Mouse (Mus musculus) heart, embryonic 12.5 days (tissue): ENCODE measurements around the gene Flrt1. TPM values are rescaled to one million over a fixed set of nuclear protein-coding genes. Genes with fewer than 3 reads are reported as not detected.

Source experiments
- ATAC-seq: fragments of 200-750 bp; cut with Nextera tagmentation; 2 replicates; pipeline ENCODE4 v1.8.0; 2017; ENCODE audit warnings: moderate TSS enrichment, moderate library complexity; ENCODE audit not compliant: insufficient number of reproducible peaks, low FRiP score
- H3K27ac ChIP-seq: fragments of 300-500 bp; sonication (generic); 2 replicates; pipeline ENCODE4 v1.5.1; 2016; ENCODE audit warnings: mild to moderate bottlenecking, moderate library complexity; ENCODE audit not compliant: poor library complexity, severe bottlenecking
- H3K27me3 ChIP-seq: fragments of 300-500 bp; sonication (generic); replicated peaks from 2 replicates; pipeline ENCODE4 v1.6.1; 2016; ENCODE audit warnings: mild to moderate bottlenecking, moderate library complexity
- H3K36me3 ChIP-seq: fragments of 300-500 bp; sonication (generic); 2 replicates; pipeline ENCODE4 v1.6.1; 2016; ENCODE audit warnings: mild to moderate bottlenecking, moderate library complexity
- H3K4me1 ChIP-seq: fragments of 300-500 bp; sonication (generic); replicated peaks from 2 replicates; pipeline ENCODE4 v1.6.1; 2016; ENCODE audit warnings: mild to moderate bottlenecking
- H3K4me2 ChIP-seq: fragments of 300-500 bp; sonication (generic); 2 replicates; pipeline ENCODE4 v1.6.1; 2016; ENCODE audit warnings: mild to moderate bottlenecking, moderate library complexity
- H3K4me3 ChIP-seq: fragments of 300-500 bp; sonication (generic); 2 replicates; pipeline ENCODE4 v1.5.1; 2016; ENCODE audit warnings: mild to moderate bottlenecking
- H3K9ac ChIP-seq: fragments of 300-500 bp; sonication (generic); 2 replicates; pipeline ENCODE4 v1.6.1; 2016; ENCODE audit warnings: mild to moderate bottlenecking, moderate library complexity
- H3K9me3 ChIP-seq: fragments of 300-500 bp; sonication (generic); replicated peaks from 2 replicates; pipeline ENCODE4 v1.6.1; 2016; ENCODE audit warnings: mild to moderate bottlenecking, moderate library complexity
- WGBS: fragments of 180-500 bp; shearing (Covaris S2); methylation state at CpG from one replicate; pipeline ENCODE4 v1.1.7; 2016; 5-methylcytosine and 5-hydroxymethylcytosine counted together
- polyA plus RNA-seq: library from polyadenylated mRNA; unstranded; fragments of >200 nt; fragmentation: Nextera tagmentation; extraction: Ambion mirVana; gene quantifications from 2 replicates; pipeline ENCODE4 v1.2.1, GENCODE M21; 2016

Gene Flrt1
- polyA plus RNA-seq, 1 experiment from 2014 or later: 0.87 TPM

DNA sequence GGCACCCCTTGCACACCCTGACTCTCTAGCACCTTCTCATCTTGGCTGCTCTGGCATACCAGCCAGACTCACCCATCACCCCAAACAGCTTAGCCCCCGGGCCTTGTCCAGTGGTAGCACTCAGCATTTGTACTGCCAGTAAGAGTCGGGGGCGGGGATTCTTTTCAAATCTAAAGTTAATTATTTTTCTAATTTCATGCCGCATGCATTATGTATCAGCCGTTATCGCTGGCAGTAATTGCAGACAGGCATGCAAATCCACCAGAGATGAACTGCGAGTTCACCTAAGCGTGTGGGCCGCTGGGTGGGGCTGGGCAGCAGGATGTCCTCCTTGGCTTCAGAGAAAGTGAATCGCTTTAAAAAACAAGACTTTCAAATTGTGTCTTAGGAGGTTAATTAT is 3.5 kb downstream of the Flrt1 start:
- no peak overlapping the region for H3K27ac ChIP-seq
- H3K9me3 ChIP-seq: no peaks in the 10 kb centered on the region
- H3K4me1 ChIP-seq: peaks cover 23% of the 10 kb centered on the region
- peaks cover 23% of the 10 kb centered on the region for H3K27me3 ChIP-seq
- H3K36me3 ChIP-seq: no peaks in the 10 kb centered on the region
- H3K4me2 ChIP-seq: no peak overlapping the region
- H3K9ac ChIP-seq: no peak overlapping the region
- no peak overlapping the region for H3K4me3 ChIP-seq
- ATAC-seq: no peak
- WGBS: 85% methylated on average over 10 of the region's 10 CpGs

- Histone ChIP-seq H3K9me3 (no peaks in the 10 kb centered on the region), H3K4me1 (peaks cover 17% of the 10 kb centered on the region), H3K4me3 (no peak overlapping the region), H3K36me3 (no peaks in the 10 kb centered on the region), H3K4me2 (no peak overlapping the region), H3K27ac (no peak overlapping the region), H3K27me3 (peaks cover 41% of the 10 kb centered on the region), H3K9ac (no peak overlapping the region)
- 81% methylated on average over 3 of the region's 3 CpGs for WGBS
- no peak for ATAC-seq
Measured at GRCm38 (mm10) chr19:7099620-7100155, 5.8 kb downstream of the Flrt1 start.

- no peak overlapping the region for H3K4me2 ChIP-seq
- 81% methylated on average over 5 of the region's 5 CpGs for WGBS
- no peaks in the 10 kb centered on the region for H3K36me3 ChIP-seq
- H3K27ac ChIP-seq: no peak overlapping the region
- peaks cover 14% of the 10 kb centered on the region for H3K4me1 ChIP-seq
- no peak overlapping the region for H3K4me3 ChIP-seq
- peaks cover 69% of the 10 kb centered on the region for H3K27me3 ChIP-seq
- no peak overlapping the region for H3K9ac ChIP-seq
- no peaks in the 10 kb centered on the region for H3K9me3 ChIP-seq
- ATAC-seq: no peak
Measured at GRCm38 (mm10) chr19:7092756-7093155, 12.8 kb downstream of the Flrt1 start.

DNA sequence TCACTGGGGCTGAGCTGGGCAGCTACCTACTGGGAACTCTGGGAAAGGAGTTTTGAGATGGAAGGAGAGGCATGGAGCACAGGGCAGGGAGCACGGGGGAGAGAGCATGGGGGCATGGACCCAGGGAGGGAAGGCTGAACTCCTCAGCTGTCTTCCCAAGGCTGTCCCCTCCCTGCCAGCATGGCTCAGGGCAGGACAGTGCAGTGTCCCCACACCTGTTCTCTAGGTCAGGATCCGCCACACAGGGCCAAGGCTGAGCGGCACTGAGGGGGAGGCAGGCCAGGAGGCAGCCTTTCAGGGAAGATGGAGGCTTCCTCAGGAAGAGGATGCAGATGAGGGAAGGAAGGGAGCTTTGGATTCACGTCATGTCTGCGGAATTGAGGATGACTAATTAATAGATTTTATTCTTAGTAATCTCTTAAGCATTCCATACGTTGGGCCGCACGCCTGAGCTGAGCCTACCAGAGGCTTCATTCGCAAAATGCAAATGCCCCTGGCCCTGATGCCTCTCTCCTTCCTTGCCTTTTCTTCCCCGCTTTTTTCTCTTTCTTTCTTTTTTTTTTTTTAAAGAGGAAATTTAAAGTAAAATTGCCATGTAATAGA is 14.0 kb downstream of the Flrt1 start:
- peak; percentile 40; the same call in 1 of the 2 replicates for ATAC-seq
- H3K27ac ChIP-seq: no peak overlapping the region
- no peak overlapping the region for H3K4me3 ChIP-seq

DNA sequence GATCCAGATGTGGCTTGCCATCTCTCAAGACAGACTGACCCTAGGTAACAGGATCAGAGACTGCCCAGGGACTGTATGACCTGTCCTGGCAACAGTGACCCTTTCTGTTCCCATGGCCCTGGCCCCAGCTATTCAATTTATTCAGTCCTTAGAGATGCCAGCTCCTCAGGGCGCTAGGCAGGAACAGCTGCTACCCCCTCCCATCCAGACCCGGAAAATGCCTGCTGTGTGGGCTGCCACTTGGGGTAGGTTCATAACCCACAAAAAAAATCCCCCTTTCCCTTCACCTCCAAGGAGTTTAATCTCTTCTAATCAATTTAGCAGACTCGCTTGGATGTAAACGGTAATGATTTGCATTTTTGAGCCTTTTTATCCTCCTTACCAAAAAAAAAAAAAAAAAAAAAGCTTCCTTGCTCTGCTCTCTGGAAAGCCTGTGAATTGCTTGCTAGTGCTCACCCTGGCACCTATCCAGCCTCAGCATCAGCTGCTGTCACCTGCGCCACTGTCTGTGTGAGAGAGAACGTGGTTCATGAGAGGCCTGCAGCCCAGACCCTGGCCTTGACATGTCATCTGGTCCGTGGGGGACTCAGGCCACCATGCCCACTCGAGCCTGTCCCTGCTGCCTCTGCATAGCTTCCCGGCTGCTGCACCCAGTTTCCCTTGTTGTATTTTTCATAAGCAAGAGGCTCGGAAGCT is 15.0 kb downstream of the Flrt1 start:
- Histone ChIP-seq H3K4me2 (no peak overlapping the region), H3K4me3 (no peak overlapping the region), H3K9me3 (no peaks in the 10 kb centered on the region), H3K27ac (0 out of 2 replicates have a peak overlapping the region, but pooled peaks have one; percentile 4), H3K9ac (no peak overlapping the region), H3K4me1 (peaks cover 14% of the 10 kb centered on the region), H3K36me3 (no peaks in the 10 kb centered on the region), H3K27me3 (peaks cover 69% of the 10 kb centered on the region)
- 38% methylated on average over 10 of the region's 10 CpGs for WGBS
- no peak for ATAC-seq

More for the DNA sequence above, 14.0 kb downstream of the Flrt1 start:
- Histone ChIP-seq H3K4me2 (no peak overlapping the region), H3K27me3 (peaks cover 69% of the 10 kb centered on the region), H3K9ac (no peak overlapping the region), H3K4me1 (peaks cover 14% of the 10 kb centered on the region), H3K9me3 (no peaks in the 10 kb centered on the region), H3K36me3 (no peaks in the 10 kb centered on the region)
- 64% methylated on average over 10 of the region's 10 CpGs for WGBS

DNA sequence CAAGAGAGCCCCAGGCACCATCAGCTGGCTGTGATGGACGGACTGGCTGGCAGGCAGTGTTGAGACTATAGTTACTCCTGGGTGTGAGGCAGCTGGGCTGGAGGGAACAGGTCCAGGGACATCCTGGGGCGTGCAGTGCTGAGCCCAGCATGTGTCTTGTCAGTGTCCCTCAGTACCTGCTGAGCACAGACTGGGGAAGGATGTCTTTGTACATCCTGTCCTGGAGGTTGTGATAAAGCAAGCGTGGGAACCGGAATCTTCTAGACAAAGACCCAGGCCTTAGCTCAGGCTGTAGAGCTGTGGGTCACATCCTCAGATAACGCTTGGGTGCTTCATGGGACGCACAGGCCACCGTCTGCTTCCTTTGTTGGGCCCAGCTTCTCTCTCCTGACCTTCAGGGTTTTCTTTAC is 15.7 kb downstream of the Flrt1 start:
- H3K4me3 ChIP-seq: no peak overlapping the region
- H3K9me3 ChIP-seq: no peaks in the 10 kb centered on the region
- no peaks in the 10 kb centered on the region for H3K36me3 ChIP-seq
- H3K4me2 ChIP-seq: no peak overlapping the region
- H3K9ac ChIP-seq: no peak overlapping the region
- 49% methylated on average over 7 of the region's 7 CpGs for WGBS
- ATAC-seq: peak; percentile 30; the same call in 1 of the 2 replicates
- peaks cover 68% of the 10 kb centered on the region for H3K27me3 ChIP-seq
- 0 out of 2 replicates have a peak overlapping the region, but pooled peaks have one; percentile 4 for H3K27ac ChIP-seq
- peaks cover 15% of the 10 kb centered on the region for H3K4me1 ChIP-seq

DNA sequence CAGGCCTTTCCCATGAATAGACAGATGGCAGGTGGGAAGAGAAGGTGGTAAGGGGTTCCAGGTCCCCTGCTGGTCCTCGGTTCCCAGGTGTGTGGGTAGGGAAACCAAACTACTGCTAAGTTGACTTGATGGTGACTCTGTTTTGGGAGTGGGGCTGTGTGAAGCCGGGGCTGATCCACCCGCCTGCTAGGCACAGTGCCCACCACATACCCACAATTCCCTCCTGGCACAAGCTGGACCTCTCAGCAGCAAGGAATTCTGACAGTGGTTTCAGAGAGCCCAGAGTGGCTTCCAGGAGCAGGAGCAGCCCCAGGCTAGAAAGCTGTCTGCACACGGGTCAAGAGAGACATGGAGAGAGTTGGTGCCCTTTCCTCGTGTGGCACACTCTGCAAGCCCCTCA is 16.5 kb downstream of the Flrt1 start:
- Histone ChIP-seq H3K4me1 (peaks cover 16% of the 10 kb centered on the region), H3K4me3 (no peak overlapping the region), H3K9ac (no peak overlapping the region), H3K27ac (no peak overlapping the region), H3K9me3 (no peaks in the 10 kb centered on the region), H3K4me2 (no peak overlapping the region), H3K36me3 (no peaks in the 10 kb centered on the region), H3K27me3 (peaks cover 76% of the 10 kb centered on the region)
- 61% methylated on average over 5 of the region's 5 CpGs for WGBS
- ATAC-seq: no peak; the same call in 1 of the 2 replicates

DNA sequence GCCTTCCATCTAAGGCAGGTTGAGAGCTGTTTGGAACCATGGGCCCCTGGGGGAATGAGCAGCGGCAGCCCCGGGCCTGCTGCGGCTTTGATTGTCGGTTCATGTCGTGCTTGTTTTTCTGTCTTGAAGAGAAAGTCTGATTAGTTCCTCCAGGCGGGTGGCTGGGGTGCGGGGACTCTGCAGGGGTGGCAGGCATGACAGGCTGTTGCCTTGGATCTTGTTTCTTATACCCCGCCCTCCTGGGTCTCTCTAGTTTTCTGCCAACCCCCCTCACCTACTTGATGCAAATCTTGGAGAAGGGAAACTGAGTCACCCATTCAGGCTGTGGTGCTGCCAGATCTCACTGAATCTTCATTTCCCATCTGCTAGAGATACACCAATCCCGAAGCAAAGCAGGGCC is 17.0 kb downstream of the Flrt1 start:
- H3K4me1 ChIP-seq: peaks cover 16% of the 10 kb centered on the region
- 16% methylated on average over 9 of the region's 9 CpGs for WGBS
- no peak overlapping the region for H3K4me2 ChIP-seq
- H3K36me3 ChIP-seq: no peaks in the 10 kb centered on the region
- H3K4me3 ChIP-seq: no peak overlapping the region
- no peak overlapping the region for H3K9ac ChIP-seq
- H3K9me3 ChIP-seq: no peaks in the 10 kb centered on the region
- peaks cover 78% of the 10 kb centered on the region for H3K27me3 ChIP-seq
- no peak for ATAC-seq
- no peak overlapping the region for H3K27ac ChIP-seq

DNA sequence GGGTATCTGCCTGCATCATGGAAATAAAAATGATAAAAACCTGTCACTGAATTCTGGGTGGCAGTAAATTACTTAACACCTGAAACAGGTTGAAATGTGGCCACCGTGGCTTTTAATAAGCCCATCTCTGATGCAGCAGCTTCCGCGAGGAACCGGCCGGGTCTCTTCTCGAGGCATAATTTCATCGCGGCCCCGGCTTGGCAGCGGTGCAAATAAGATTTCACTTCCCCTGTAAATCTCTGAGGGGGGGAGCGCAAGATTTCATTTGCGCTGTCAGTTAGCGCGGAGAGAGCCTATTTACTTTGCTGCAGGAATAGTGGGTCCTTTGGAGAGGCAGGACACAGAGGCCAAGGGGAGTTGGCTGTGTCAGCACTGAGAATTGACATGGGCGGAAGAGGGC is 20.8 kb downstream of the Flrt1 start:
- Histone ChIP-seq H3K4me2 (no peak overlapping the region), H3K4me1 (peaks cover 18% of the 10 kb centered on the region), H3K27me3 (peaks cover 65% of the 10 kb centered on the region), H3K9ac (no peak overlapping the region), H3K36me3 (no peaks in the 10 kb centered on the region), H3K27ac (no peak overlapping the region), H3K4me3 (no peak overlapping the region), H3K9me3 (no peaks in the 10 kb centered on the region)
- ATAC-seq: no peak
- 76% methylated on average over 15 of the region's 15 CpGs for WGBS

GRCm38 (mm10) chr19:7083035-7083794 is 22.3 kb downstream of the Flrt1 start:
- 33% methylated on average over 14 of the region's 14 CpGs for WGBS
- no peak overlapping the region for H3K27ac ChIP-seq
- no peak overlapping the region for H3K4me3 ChIP-seq
- no peak overlapping the region for H3K4me2 ChIP-seq
- H3K27me3 ChIP-seq: peaks cover 62% of the 10 kb centered on the region
- no peaks in the 10 kb centered on the region for H3K9me3 ChIP-seq
- H3K9ac ChIP-seq: peak overlapping the region; percentile 28; the same call in 1 of the 2 replicates
- H3K36me3 ChIP-seq: no peaks in the 10 kb centered on the region
- ATAC-seq: 0 out of 2 replicates have a peak, but pooled peaks have one; percentile 15
- H3K4me1 ChIP-seq: peaks cover 13% of the 10 kb centered on the region
